In the genomic region with DNA sequence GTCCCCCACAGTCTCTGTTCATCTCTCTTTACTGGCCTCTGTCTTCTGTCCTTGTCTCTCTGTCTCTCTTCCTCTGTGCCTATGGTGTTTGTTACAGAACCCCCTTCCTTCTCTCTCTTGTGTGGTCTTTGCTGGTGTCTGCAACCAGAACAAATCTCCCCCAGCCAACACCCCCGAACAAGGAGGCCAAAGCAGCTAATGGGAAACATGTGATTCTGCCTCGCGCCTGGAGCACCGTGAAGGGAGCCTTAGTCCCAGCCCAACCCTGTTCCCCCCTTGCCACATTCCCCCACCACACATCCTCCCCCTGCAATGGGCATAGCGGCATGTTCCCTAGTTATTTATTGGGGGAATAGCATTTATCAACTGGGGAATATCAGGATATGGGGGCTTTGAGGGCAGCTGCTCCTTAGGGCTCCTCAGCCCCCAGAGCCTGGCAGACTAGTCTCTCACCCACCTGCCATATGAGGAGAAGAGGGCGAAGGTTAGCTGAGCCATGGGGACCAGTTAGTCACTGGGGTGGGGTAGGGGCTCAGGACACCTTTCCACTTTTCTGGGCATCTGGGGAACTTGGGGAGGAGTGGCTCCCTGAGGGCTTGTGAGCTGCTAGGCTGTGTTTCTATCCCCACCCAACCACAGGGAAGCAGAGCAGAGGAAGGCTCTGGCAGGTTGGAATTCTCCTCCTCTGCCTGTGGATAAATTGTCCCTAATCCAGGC, we compare ENCODE assay signal across 8 mouse cellular contexts. TPM values are rescaled to one million over a fixed set of nuclear protein-coding genes. Genes with fewer than 3 reads are reported as not detected.
DNase-seq lines count a peak whose midpoint lies in the region; ATAC-seq and TF ChIP-seq lines count a peak whose summit lies in the region.
"Had no signal": no experiment of that assay in that cellular context is flagged by ENCODE, and none has a peak within 500 bp of the region (broad histone marks: within the 10 kb centered on the region; RNA-seq: fewer than 3 reads in every experiment).

No protein-coding gene starts in this region.

- H3K4me2 ChIP-seq in hindbrain, embryonic 16.5 days (ENCODE audit: low read length): no peak overlapping the region; the same call in 1 of the 2 replicates
- no peak overlapping the region for H3K4me2 ChIP-seq in neural tube, embryonic 14.5 days (ENCODE audit: low read depth, low read length)

- WGBS in hindbrain, embryonic 16.5 days: 34% methylated on average over 6 of the region's 6 CpGs
- WGBS in neural tube, embryonic 14.5 days: 41% methylated on average over 6 of the region's 6 CpGs

- no peaks in the 10 kb centered on the region for H3K9me3 ChIP-seq in hindbrain, embryonic 16.5 days (ENCODE audit: control insufficient read depth, low read length)
- H3K9me3 ChIP-seq in neural tube, embryonic 14.5 days (ENCODE audit: control insufficient read depth, low read length): no peaks in the 10 kb centered on the region

- peak overlapping the region; percentile 12 for H3K9ac ChIP-seq in hindbrain, embryonic 16.5 days (ENCODE audit: low read depth, low read length)
- H3K9ac ChIP-seq in neural tube, embryonic 14.5 days (replicated peaks; ENCODE audit: low read depth, low read length): no peak overlapping the region; the same call in 1 of the 2 replicates

- no peaks in the 10 kb centered on the region for H3K27me3 ChIP-seq in hindbrain, embryonic 16.5 days (replicated peaks; ENCODE audit: control insufficient read depth, insufficient read depth, low read length)
- H3K27me3 ChIP-seq in neural tube, embryonic 14.5 days (ENCODE audit: control insufficient read depth, insufficient read depth, low read length): no peaks in the 10 kb centered on the region

- no peak for TF ChIP-seq CTCF in left cerebral cortex, adult 2 months (IDR thresholded peaks at IDR 0.05)
- TF ChIP-seq CTCF in embryonic fibroblast, embryonic 13.5 days (IDR thresholded peaks at IDR 0.05; ENCODE audit: borderline replicate concordance, insufficient read depth, low read length): no peak

- H3K4me3 ChIP-seq in left cerebral cortex, adult 2 months: no peak overlapping the region
- no peak overlapping the region for H3K4me3 ChIP-seq in embryonic fibroblast, embryonic 13.5 days (ENCODE audit: insufficient read depth, low read length)
- no peak overlapping the region for H3K4me3 ChIP-seq in hindbrain, embryonic 16.5 days (ENCODE audit: low read length)
- H3K4me3 ChIP-seq in neural tube, embryonic 14.5 days (ENCODE audit: low read depth, low read length): no peak overlapping the region

- DNase-seq in left cerebral cortex, adult 2 months (ENCODE audit: extremely low spot score in 1 of 2, low spot score in 2 of 2): no peak
- no peak for DNase-seq in left cerebral cortex, adult 8-10 months (ENCODE audit: low spot score in 2 of 2)
- DNase-seq in natural killer cell, adult 2 months (ENCODE audit: low spot score in 2 of 2): no peak
- no peak for DNase-seq in layer of hippocampus, adult 11-12 months (ENCODE audit: low spot score)
- DNase-seq: cerebellum, postnatal 10 days had no signal

- TF ChIP-seq POLR2A in embryonic fibroblast, embryonic 13.5 days (IDR thresholded peaks at IDR 0.05; ENCODE audit: low read depth, low read length): no peak

- intact Hi-C loops in left cerebral cortex, adult 2 months (cut with DNase I): no loop called here

- no peak for ATAC-seq in hindbrain, embryonic 16.5 days
- no peak for ATAC-seq in neural tube, embryonic 14.5 days (ENCODE audit: low read depth)

- peak overlapping the region; percentile 73 for H3K27ac ChIP-seq in left cerebral cortex, adult 2 months
- H3K27ac ChIP-seq in embryonic fibroblast, embryonic 13.5 days (ENCODE audit: insufficient read depth, low read length): peak overlapping the region; percentile 6; the same call in 1 of the 2 replicates
- peak overlapping the region; percentile 16; the same call in 1 of the 2 replicates for H3K27ac ChIP-seq in hindbrain, embryonic 16.5 days (ENCODE audit: low read depth, low read length)
- H3K27ac ChIP-seq in neural tube, embryonic 14.5 days (ENCODE audit: low read depth, low read length): peak overlapping the region; percentile 23; the same call in 1 of the 2 replicates

- no peaks in the 10 kb centered on the region for H3K36me3 ChIP-seq in hindbrain, embryonic 16.5 days (ENCODE audit: control insufficient read depth, insufficient read depth, low read length)
- H3K36me3 ChIP-seq in neural tube, embryonic 14.5 days (ENCODE audit: control insufficient read depth, insufficient read depth, low read length): no peaks in the 10 kb centered on the region

- H3K4me1 ChIP-seq in embryonic fibroblast, embryonic 13.5 days (ENCODE audit: control insufficient read depth, insufficient read depth, low read length): peaks cover 28% of the 10 kb centered on the region
- H3K4me1 ChIP-seq in hindbrain, embryonic 16.5 days (ENCODE audit: control insufficient read depth, insufficient read depth, low read depth, low read length): peaks cover 69% of the 10 kb centered on the region
- H3K4me1 ChIP-seq in neural tube, embryonic 14.5 days (ENCODE audit: control insufficient read depth, insufficient read depth, low read length): peaks cover 52% of the 10 kb centered on the region

RNA-seq across cellular contexts. Expression of gene Ahdc1, which starts 41.1 kb away (rescaled TPM):
- total RNA-seq in left cerebral cortex, adult 2 months (2021): 100 to 1,000 TPM; 108 to 132 TPM
- 100 to 1,000 TPM in 2 of 4 experiments, 10 to 100 TPM in 2; 95.7 to 104 (median 99.7) TPM for total RNA-seq in left cerebral cortex, adult 8-10 months (2022)
- 37.5 and 46.0 TPM in 2 replicates for polyA plus RNA-seq in embryonic fibroblast, embryonic 13.5 days (2011; ENCODE audit: insufficient read length, low read depth, missing spikeins)
- polyA plus RNA-seq in hindbrain, embryonic 16.5 days (2015; fragmentation: Nextera tagmentation; extraction: Ambion mirVana): 10.4 and 11.6 TPM in 2 replicates
- polyA plus RNA-seq in neural tube, embryonic 14.5 days (2014; fragmentation: Nextera tagmentation; extraction: Ambion mirVana): 12.2 and 13.1 TPM in 2 replicates

Comparison
In these comparisons a context has a peak if more than half of its experiments do, and no peak if none do; other contexts are left out.
1. H3K27ac ChIP-seq: peak in every context shown above with its lines; median percentile 73 in left cerebral cortex, adult 2 months; 23 in neural tube, embryonic 14.5 days; 16 in hindbrain, embryonic 16.5 days; 6 in embryonic fibroblast, embryonic 13.5 days.